Mouse (Mus musculus) heart, adult 11 months (tissue): Measurements from ENCODE around the gene Ccdc125.
A peak's percentile ranks its signal among the peaks of the same experiment; 100 is the strongest.

Source experiments
- DNase-seq: peaks from one replicate; pipeline ENCODE4 v3.0.0; 2022

The Ccdc125 gene

GRCm38 (mm10) chr13:100669291-100670022 is at the start of gene Ccdc125:
Gene Ccdc125, plus strand, starts transcription at chr13:100669717.
- peak; percentile 91 for DNase-seq

- no peak for DNase-seq
Observed at GRCm38 (mm10) chr13:100622241-100622640, 47.3 kb upstream of the Ccdc125 start.

GRCm38 (mm10) chr13:100634106-100634691 is 35.3 kb upstream of the Ccdc125 start:
- no peak for DNase-seq

GRCm38 (mm10) chr13:100642471-100643209 is 26.9 kb upstream of the Ccdc125 start:
- DNase-seq = no peak

- no peak for DNase-seq
Observed at GRCm38 (mm10) chr13:100648223-100648622, 21.3 kb upstream of the Ccdc125 start.

GRCm38 (mm10) chr13:100650550-100651438 is 18.7 kb upstream of the Ccdc125 start, which contains the start of the genes Ak6 and Rad17:
Gene Ak6, plus strand, starts transcription at chr13:100650979.
Gene Rad17, minus strand, starts transcription at chr13:100651051.
- DNase-seq = peak; percentile 99

- no peak for DNase-seq
Observed at GRCm38 (mm10) chr13:100651439-100652186, 17.9 kb upstream of the Ccdc125 start, which contains the start of gene Taf9. Gene Taf9, plus strand, starts transcription at chr13:100651579.

- peak; percentile 45 for DNase-seq
Observed at GRCm38 (mm10) chr13:100658091-100658490, 11.4 kb upstream of the Ccdc125 start.

GRCm38 (mm10) chr13:100659864-100660456 is 9.6 kb upstream of the Ccdc125 start:
- peak; percentile 64 for DNase-seq

- peak; percentile 7 for DNase-seq
Observed at GRCm38 (mm10) chr13:100670181-100670741, 744 bp downstream of the Ccdc125 start.

- no peak for DNase-seq
Observed at GRCm38 (mm10) chr13:100675936-100676635, 6.6 kb downstream of the Ccdc125 start.

GRCm38 (mm10) chr13:100681615-100682014 is 12.1 kb downstream of the Ccdc125 start:
- no peak for DNase-seq

GRCm38 (mm10) chr13:100682837-100683236 is 13.3 kb downstream of the Ccdc125 start:
- no peak for DNase-seq

GRCm38 (mm10) chr13:100684355-100684754 is 14.8 kb downstream of the Ccdc125 start:
- no peak for DNase-seq

GRCm38 (mm10) chr13:100687513-100687912 is 18.0 kb downstream of the Ccdc125 start:
- peak; percentile 51 for DNase-seq

- no peak for DNase-seq
Observed at GRCm38 (mm10) chr13:100697541-100697940, 28.0 kb downstream of the Ccdc125 start.

- DNase-seq = peak; percentile 55
Observed at GRCm38 (mm10) chr13:100698866-100699265, 29.3 kb downstream of the Ccdc125 start.

GRCm38 (mm10) chr13:100703468-100703867 is 34.0 kb downstream of the Ccdc125 start:
- DNase-seq = peak; percentile 78

- peak; percentile 56 for DNase-seq
Observed at GRCm38 (mm10) chr13:100706206-100706605, 36.7 kb downstream of the Ccdc125 start.

- peak; percentile 67 for DNase-seq
Observed at GRCm38 (mm10) chr13:100715467-100715866, 46.0 kb downstream of the Ccdc125 start.
